In the genomic region with DNA sequence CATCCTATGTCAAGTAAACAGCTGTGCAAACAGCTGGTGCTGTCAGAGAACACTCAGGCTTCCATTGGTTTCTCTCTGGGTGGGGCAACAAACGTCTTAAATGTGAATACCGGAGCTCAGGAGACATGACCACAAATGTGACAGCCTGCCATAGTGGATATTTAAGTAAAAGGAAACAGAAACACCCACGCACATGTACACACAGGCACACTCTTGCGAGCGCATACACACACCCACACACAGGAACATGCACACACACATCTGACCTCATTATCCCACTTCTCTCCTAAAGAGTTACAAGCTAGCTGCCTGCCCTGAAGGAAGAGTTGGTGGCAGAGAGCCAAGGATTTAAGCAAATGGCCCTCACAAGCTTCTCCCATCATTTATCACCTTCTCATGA, we compare ENCODE assay signal across 21 mouse cellular contexts.
A peak's percentile ranks its signal among the peaks of the same experiment; 100 is the strongest.
DNase-seq lines count a peak whose midpoint lies in the region; ATAC-seq and TF ChIP-seq lines count a peak whose summit lies in the region.
"Had no signal": no experiment of that assay in that cellular context is flagged by ENCODE, and none has a peak within 500 bp of the region (broad histone marks: within the 10 kb centered on the region; RNA-seq: fewer than 3 reads in every experiment).

No protein-coding gene starts in this region.

- no peak for TF ChIP-seq CTCF in brain, embryonic 14.5 days (IDR thresholded peaks at IDR 0.05; ENCODE audit: borderline replicate concordance, extremely low read depth, insufficient read depth, insufficient read length)

- H3K27ac ChIP-seq in intestine, embryonic 15.5 days: no peak overlapping the region
- H3K27ac ChIP-seq: embryonic facial prominence, embryonic 15.5 days; forebrain, embryonic 10.5 days; gastrocnemius, adult 2 months; heart, embryonic 13.5 days; hindbrain, embryonic 12.5 days had no signal

- peak; percentile 4 to 13 for DNase-seq in cerebellum, postnatal 14 days
- DNase-seq in cerebellum, adult 9-10 months: no peak
- peak; percentile 6 for DNase-seq in A20 (ENCODE audit: low read depth, low spot score)
- DNase-seq in brain, embryonic 14.5 days (ENCODE audit: low read depth): peak; percentile 42
- DNase-seq: adrenal gland, postnatal 10 days; cerebellum, adult 18-20 months; cerebellum, postnatal 25 days; gastrocnemius, adult 2 months; gastrocnemius, postnatal 25 days; heart, postnatal 4 days had no signal

- whole genome bisulfite sequencing in intestine, embryonic 15.5 days: 71% methylated on average over 5 of the region's 5 CpGs

- no peak for ATAC-seq in megakaryocyte, adult 5-6 weeks (ENCODE audit: poor library complexity, severe bottlenecking)
- no peak for ATAC-seq in intestine, embryonic 15.5 days
- ATAC-seq: forebrain, embryonic 14.5 days; hindbrain, embryonic 16.5 days; inflammation-experienced regulatory T-cells, adult 6 months had no signal

- H3K9me3 ChIP-seq in megakaryocyte, embryonic 14.5 days: no peaks in the 10 kb centered on the region
- no peaks in the 10 kb centered on the region for H3K9me3 ChIP-seq in intestine, embryonic 15.5 days
- H3K9me3 ChIP-seq: embryonic facial prominence, embryonic 15.5 days; forebrain, embryonic 10.5 days; heart, embryonic 13.5 days; hindbrain, embryonic 12.5 days had no signal

- no peaks in the 10 kb centered on the region for H3K36me3 ChIP-seq in megakaryocyte, embryonic 14.5 days (replicated peaks; ENCODE audit: low read length)
- H3K36me3 ChIP-seq in intestine, embryonic 15.5 days: no peaks in the 10 kb centered on the region
- H3K36me3 ChIP-seq: embryonic facial prominence, embryonic 15.5 days; forebrain, embryonic 10.5 days; heart, embryonic 13.5 days; hindbrain, embryonic 12.5 days had no signal

- H3K4me1 ChIP-seq in megakaryocyte, embryonic 14.5 days: peaks cover 50% of the 10 kb centered on the region
- no peaks in the 10 kb centered on the region for H3K4me1 ChIP-seq in intestine, embryonic 15.5 days (replicated peaks)
- H3K4me1 ChIP-seq: embryonic facial prominence, embryonic 15.5 days; forebrain, embryonic 10.5 days; heart, embryonic 13.5 days; hindbrain, embryonic 12.5 days had no signal

- TF ChIP-seq POLR2A in brain, embryonic 14.5 days (IDR thresholded peaks at IDR 0.05; ENCODE audit: borderline replicate concordance, extremely low read depth, insufficient read depth, insufficient read length, poor library complexity, severe bottlenecking): no peak

- no peak overlapping the region for H3K4me2 ChIP-seq in intestine, embryonic 15.5 days (replicated peaks)
- H3K4me2 ChIP-seq: embryonic facial prominence, embryonic 15.5 days; heart, embryonic 13.5 days; hindbrain, embryonic 12.5 days had no signal

- H3K27me3 ChIP-seq in megakaryocyte, embryonic 14.5 days (replicated peaks): peaks cover 10% of the 10 kb centered on the region
- H3K27me3 ChIP-seq in intestine, embryonic 15.5 days (replicated peaks): no peaks in the 10 kb centered on the region
- H3K27me3 ChIP-seq: embryonic facial prominence, embryonic 15.5 days; heart, embryonic 13.5 days; hindbrain, embryonic 12.5 days had no signal

- H3K9ac ChIP-seq in intestine, embryonic 15.5 days: no peak overlapping the region
- H3K9ac ChIP-seq: embryonic facial prominence, embryonic 15.5 days; heart, embryonic 13.5 days; hindbrain, embryonic 12.5 days had no signal

- H3K4me3 ChIP-seq in megakaryocyte, embryonic 14.5 days (replicated peaks): peak overlapping the region; percentile 64
- H3K4me3 ChIP-seq in intestine, embryonic 15.5 days (replicated peaks): no peak overlapping the region
- H3K4me3 ChIP-seq: embryonic facial prominence, embryonic 15.5 days; erythroblast, embryonic 14.5 days; forebrain, embryonic 10.5 days; gastrocnemius, adult 2 months; heart, embryonic 13.5 days; hindbrain, embryonic 12.5 days had no signal
